Mouse (Mus musculus): ENCODE results near the gene Kcnd1.
"Not testable (repeated sequence)": the region's sequence is repeated elsewhere in the genome, so short reads cannot be mapped to it uniquely, and the experiment has no call there.

DNA sequence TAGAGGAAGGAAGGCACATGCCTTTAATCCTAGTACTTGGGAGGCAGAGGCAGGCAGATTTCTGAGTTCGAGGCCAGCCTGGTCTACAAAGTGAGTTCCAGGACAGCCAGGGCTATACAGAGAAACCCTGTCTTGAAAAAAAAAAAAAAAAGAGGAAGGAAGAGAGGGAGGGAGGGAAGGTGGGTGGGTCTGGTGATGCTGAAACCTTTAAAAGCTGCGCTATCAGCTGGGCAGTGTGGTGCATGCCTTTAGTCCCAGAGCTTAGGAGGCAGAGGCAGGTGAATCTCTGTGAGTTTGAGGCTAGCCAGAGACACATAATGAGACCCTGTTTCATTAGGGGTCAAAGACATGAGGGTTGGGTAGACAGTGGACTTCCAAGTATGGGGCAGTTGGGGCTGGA lies 19.9 kb upstream of the Kcnd1 start:
- TF ChIP-seq CTCF, EP300 (IDR thresholded peaks at IDR 0.05; ENCODE audit: low read depth): not testable (repeated sequence)

All from heart, postnatal 0 days (tissue).